Mouse (Mus musculus): ENCODE results near the gene Hs3st1. TPM values are rescaled to one million over a fixed set of nuclear protein-coding genes. Genes with fewer than 3 reads are reported as not detected.

The Hs3st1 gene
- polyA plus RNA-seq, 1 experiment from 2014 or later: 24.6 TPM

DNA sequence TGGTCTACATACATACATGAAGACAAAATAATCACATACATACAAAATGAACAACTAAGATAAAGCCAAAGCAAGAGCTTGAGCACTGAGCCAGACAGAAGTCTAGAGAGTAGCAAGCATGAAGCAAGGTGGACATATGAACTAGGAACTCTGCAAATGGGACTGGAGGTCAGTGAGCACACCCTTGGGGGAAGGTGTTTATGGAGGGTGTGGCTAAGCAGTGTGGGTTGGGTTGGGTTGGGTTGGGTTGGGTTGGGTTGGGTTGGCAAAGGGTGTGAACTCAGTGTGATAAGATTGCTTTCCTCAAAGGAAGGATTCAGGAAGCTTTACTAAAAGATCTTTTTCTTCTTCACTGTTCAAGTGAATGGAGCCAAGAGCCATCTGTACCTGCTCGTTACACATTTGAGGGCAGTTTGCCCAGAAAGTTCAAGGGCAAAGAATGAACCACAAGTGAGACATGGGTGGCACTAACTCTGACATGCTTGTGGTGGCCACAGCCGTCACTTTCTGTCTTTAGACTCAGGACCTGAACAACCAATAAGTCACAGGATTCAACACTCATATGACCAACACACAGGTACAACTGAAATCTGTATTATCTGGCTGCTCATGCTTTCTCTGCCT lies 137.8 kb downstream of the Hs3st1 start:
- WGBS: 85% methylated on average over 2 of the region's 2 CpGs
- H3K9me3 ChIP-seq: no peaks in the 10 kb centered on the region
- ATAC-seq (ENCODE audit: low read depth): no peak
- H3K27ac ChIP-seq (replicated peaks): no peak overlapping the region
- H3K36me3 ChIP-seq: peaks cover 11% of the 10 kb centered on the region
- H3K4me2 ChIP-seq: no peak overlapping the region
- no peaks in the 10 kb centered on the region for H3K27me3 ChIP-seq
- peaks cover 18% of the 10 kb centered on the region for H3K4me1 ChIP-seq (replicated peaks)
- H3K4me3 ChIP-seq: no peak overlapping the region
- no peak overlapping the region for H3K9ac ChIP-seq

DNA sequence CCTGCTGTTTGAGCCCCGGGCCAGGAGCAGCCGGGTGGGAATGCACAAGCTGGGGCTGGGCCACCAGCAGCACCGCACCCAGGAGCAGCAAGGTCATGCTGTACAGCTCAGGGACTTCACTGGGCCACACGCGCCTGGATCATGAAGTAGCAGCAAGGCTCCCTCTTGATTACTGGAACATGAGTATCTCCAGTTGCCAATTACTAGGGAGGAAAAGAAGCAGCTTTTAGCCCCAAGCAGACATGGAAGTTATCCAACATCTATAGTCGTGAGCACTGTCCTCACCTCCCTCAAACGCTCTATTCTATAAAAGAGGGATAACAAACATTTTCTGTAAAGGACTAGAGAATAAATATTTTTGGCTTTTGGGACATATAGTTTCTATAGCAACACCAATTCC lies 140.1 kb downstream of the Hs3st1 start:
- Histone ChIP-seq H3K36me3 (peaks cover 11% of the 10 kb centered on the region), H3K9ac (no peak overlapping the region), H3K27me3 (no peaks in the 10 kb centered on the region), H3K9me3 (no peaks in the 10 kb centered on the region), H3K4me1 (replicated peaks) (peaks cover 1% of the 10 kb centered on the region; the same call in 1 of the 2 replicates), H3K4me2 (no peak overlapping the region), H3K27ac (replicated peaks) (no peak overlapping the region), H3K4me3 (no peak overlapping the region)
- 88% methylated on average over 7 of the region's 7 CpGs for WGBS
- no peak for ATAC-seq (ENCODE audit: low read depth)

DNA sequence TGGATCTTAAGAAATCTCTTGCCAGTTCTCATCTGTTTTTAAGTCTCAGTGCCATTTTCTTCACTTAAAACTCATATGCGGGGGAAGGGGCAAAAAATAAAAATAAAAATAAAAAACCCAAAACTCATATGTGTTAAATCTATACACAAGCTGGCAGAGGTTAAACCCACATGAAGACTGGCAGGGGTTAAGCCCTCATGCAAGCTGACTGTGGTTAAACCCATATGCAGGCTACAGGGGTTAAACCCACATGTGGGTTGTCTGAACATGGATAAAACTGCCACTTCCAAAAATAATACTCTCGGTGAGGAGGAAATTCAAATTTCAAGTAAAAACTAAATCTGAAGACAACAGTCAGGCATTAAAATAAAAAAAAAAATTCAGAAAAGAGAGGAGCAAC lies 141.7 kb downstream of the Hs3st1 start:
- ATAC-seq (ENCODE audit: low read depth): no peak
- no peak overlapping the region for H3K27ac ChIP-seq (replicated peaks)
- H3K4me1 ChIP-seq (replicated peaks): 0 out of 2 replicates have a peak, but pooled peaks cover 2% of the 10 kb centered on the region
- H3K4me3 ChIP-seq: no peak overlapping the region
- no peaks in the 10 kb centered on the region for H3K9me3 ChIP-seq
- no peak overlapping the region for H3K9ac ChIP-seq
- peaks cover 11% of the 10 kb centered on the region for H3K36me3 ChIP-seq
- WGBS: 84% methylated on average over 2 of the region's 2 CpGs
- H3K27me3 ChIP-seq: no peaks in the 10 kb centered on the region
- H3K4me2 ChIP-seq: no peak overlapping the region

DNA sequence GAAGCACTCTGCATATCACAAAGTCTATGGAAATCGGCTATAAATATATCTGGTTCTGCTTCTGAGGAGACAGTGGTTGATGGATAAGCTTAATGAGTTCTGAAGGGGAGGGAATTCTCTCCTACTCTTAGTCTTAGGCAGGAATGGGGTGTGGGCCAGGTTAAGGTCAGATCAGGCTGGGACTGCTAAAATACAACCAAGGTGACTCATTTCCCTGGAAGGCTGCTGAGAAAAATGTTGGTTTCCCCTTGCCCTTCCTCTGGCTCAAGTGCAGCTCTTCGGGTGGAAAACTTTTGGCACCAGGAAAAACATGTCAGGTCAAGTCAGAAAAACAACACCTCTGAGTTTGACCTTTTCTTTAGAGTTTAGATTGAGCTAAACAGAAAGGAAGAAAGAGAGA lies 143.0 kb downstream of the Hs3st1 start:
- 81% methylated on average over 2 of the region's 2 CpGs for WGBS
- no peaks in the 10 kb centered on the region for H3K27me3 ChIP-seq
- no peak for ATAC-seq (ENCODE audit: low read depth)

DNA sequence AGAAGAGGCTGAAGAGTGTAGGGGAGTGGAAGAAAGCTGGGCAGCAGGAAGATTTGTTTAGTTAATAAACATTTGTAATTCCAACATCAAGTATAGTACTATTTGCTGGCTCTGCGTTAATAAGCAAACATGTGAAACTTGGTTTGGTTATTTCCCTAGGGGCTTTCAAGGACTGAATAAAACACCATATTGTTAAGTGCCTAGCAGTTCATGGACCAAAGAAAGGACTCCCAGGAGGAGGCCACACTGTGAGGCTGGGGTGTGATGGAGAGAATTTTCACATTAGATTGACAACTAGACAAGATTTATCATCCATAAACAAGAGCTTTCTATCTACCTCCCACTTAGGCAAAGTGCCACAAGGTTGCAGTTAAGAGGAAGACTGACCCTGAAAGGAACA lies 147.0 kb downstream of the Hs3st1 start:
- ATAC-seq (ENCODE audit: low read depth): no peak
- no peak overlapping the region for H3K9ac ChIP-seq
- 53% methylated on average over 1 of the region's 1 CpGs for WGBS

More for the DNA sequence above, 143.0 kb downstream of the Hs3st1 start:
- H3K4me3 ChIP-seq: no peak overlapping the region
- no peak overlapping the region for H3K4me2 ChIP-seq
- H3K9ac ChIP-seq: no peak overlapping the region
- no peaks in the 10 kb centered on the region for H3K9me3 ChIP-seq
- H3K4me1 ChIP-seq (replicated peaks): peaks cover 6% of the 10 kb centered on the region; the same call in 1 of the 2 replicates
- peaks cover 11% of the 10 kb centered on the region for H3K36me3 ChIP-seq
- no peak overlapping the region for H3K27ac ChIP-seq (replicated peaks)

DNA sequence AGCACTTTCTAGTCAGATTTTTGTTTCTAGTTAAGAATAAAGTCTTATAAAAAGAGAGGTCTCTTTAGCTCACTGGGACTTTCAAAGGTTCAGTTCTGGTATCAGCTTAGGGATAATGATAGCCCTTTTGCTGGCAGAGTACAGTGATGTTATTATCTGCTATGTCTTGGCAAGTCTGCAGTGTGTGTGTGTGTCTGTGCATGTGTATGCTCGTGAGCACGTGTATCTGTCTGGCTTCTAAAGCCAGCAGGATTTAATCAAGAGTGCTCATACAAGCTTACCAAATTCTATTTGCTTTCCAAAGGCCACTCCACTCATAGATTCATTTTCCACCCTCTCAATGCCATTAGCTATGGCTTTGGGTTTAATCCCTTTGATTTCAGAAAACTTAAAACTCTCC lies 160.5 kb downstream of the Hs3st1 start:
- H3K4me1 ChIP-seq (replicated peaks): no peaks in the 10 kb centered on the region
- H3K36me3 ChIP-seq: no peaks in the 10 kb centered on the region
- no peak for ATAC-seq (ENCODE audit: low read depth)
- H3K27me3 ChIP-seq: no peaks in the 10 kb centered on the region
- no peak overlapping the region for H3K9ac ChIP-seq
- WGBS: 91% methylated on average over 2 of the region's 2 CpGs
- no peaks in the 10 kb centered on the region for H3K9me3 ChIP-seq
- H3K4me2 ChIP-seq: no peak overlapping the region
- H3K4me3 ChIP-seq: no peak overlapping the region
- H3K27ac ChIP-seq (replicated peaks): no peak overlapping the region

More for the DNA sequence above, 147.0 kb downstream of the Hs3st1 start:
- H3K4me1 ChIP-seq (replicated peaks): peaks cover 6% of the 10 kb centered on the region; the same call in 1 of the 2 replicates
- H3K36me3 ChIP-seq: no peaks in the 10 kb centered on the region
- H3K4me2 ChIP-seq: no peak overlapping the region
- no peaks in the 10 kb centered on the region for H3K27me3 ChIP-seq
- H3K4me3 ChIP-seq: no peak overlapping the region
- no peaks in the 10 kb centered on the region for H3K9me3 ChIP-seq
- H3K27ac ChIP-seq (replicated peaks): no peak overlapping the region
